Mouse (Mus musculus): ENCODE data around the gene Twf2.

- TF ChIP-seq POLR2A (IDR thresholded peaks at IDR 0.05; ENCODE audit: control insufficient read depth, extremely low read depth, insufficient read depth, low read length, poor library complexity) (no peak), CTCF (IDR thresholded peaks at IDR 0.05; ENCODE audit: borderline replicate concordance, control insufficient read depth, extremely low read depth, insufficient read depth, low read length, poor library complexity) (no peak)
Measured at GRCm38 (mm10) chr9:106195693-106196092, 7.2 kb upstream of the Twf2 start.

All from thymus, adult 2 months (tissue).